Mouse (Mus musculus) large intestine, adult 2 months (tissue): ENCODE data around the gene Aprt. TPM values are rescaled to one million over a fixed set of nuclear protein-coding genes. Genes with fewer than 3 reads are reported as not detected.
A peak's percentile ranks its signal among the peaks of the same experiment; 100 is the strongest.

Experiments used
- DNase-seq: peaks from one replicate; pipeline ENCODE4 v3.0.0-alpha.2; 2012; ENCODE audit warnings: low read depth, low spot score
- WGBS: fragments of 180-500 bp; shearing (Covaris S2); methylation state at CpG from one replicate; pipeline ENCODE4 v1.1.7; 2018; 5-methylcytosine and 5-hydroxymethylcytosine counted together
- polyA plus RNA-seq: library from polyadenylated mRNA; depleted of rRNA; stranded (reverse); fragments of >200 nt; gene quantifications from 2 replicates; pipeline ENCODE4 v1.2.3, GENCODE M21; 2012; rRNA removed

Aprt gene
- polyA plus RNA-seq = 318 and 399 TPM in 2 replicates

DNA sequence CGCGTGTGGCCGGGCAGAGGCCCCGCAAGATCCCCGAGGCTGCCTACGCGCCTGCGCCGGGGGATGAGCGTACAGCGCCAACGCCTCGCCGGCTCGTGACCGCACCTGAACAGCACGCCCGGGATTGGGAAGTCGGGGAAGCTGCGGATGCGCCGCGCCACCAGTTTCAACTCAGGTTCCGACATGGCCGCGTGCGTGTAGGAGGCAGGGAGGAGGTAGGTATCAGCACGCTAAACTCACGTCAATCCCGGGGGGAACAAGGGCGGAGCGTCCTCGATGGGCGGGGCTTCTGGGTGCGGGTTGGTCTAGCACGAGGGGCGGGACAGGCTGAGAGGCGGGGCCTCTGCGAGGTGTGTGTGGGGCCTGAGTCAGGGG lies at the start of gene Aprt:
Gene Aprt (minus strand): TSS at position 262 of the 375 bp plus-strand sequence.
- under 1% methylated on average over 39 of the region's 39 CpGs for WGBS
- DNase-seq = no peak

DNA sequence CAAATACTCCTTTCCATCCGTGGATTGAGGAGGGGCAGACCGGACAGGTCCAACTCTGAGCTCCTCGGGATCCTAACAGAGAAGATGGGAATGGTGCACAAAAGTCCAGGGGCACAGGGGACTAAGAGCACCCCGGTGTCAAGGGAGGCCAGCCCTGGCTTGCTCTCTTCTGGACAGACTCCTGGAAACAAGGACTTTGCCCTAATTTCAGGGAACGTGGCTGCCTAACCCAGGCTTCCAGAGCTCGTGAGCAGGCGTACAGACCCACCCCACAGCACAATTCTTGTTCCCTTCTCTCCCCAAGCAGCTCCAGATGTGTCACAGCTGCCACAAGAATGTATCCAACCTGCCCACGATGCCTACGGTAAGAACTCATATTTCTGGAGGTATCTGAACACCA lies 49.1 kb upstream of the Aprt start:
- 47% methylated on average over 9 of the region's 9 CpGs for WGBS
- DNase-seq = no peak

- DNase-seq = no peak
- 71% methylated on average over 5 of the region's 5 CpGs for WGBS
Measured at GRCm38 (mm10) chr8:122624653-122625052, 47.9 kb upstream of the Aprt start.

DNA sequence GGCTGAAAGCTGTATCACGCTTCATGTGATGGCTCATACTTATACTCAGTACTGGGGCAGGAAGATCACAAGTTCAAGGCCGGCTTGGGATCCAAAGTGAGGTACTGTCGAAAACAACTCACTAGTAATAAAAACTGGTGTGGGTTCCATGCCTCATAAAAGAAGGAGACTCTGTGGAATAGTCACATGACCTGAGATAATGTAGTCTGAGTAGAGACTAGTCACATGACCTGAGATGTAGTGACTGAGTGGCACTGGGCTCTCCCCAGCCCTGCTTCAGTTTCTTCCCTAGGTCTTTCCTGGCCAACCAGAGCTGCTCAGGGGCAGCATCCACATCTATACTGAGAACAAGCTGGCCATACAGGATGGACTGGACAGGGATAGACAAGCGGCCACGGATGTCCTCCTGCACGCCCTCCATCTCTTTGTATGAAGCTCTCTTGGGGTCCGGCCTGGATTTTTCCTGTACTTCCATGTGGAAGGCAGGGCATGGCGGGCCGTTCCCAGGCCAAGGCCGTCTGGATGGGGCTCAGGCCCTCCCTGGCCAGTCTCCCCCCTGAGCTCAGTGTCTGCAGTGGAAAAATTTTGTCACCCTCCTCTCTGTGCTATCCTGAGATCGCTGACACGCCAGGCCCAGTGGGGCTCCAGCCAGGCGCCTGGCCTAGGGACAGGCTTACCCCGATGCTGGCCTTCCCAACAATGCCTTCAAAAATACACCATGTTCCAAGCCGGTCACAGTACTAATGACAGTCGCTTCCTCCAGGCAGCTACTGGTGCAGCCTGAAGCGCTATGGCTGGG lies 47.3 kb upstream of the Aprt start:
- WGBS = 84% methylated on average over 17 of the region's 17 CpGs
- no peak for DNase-seq

DNA sequence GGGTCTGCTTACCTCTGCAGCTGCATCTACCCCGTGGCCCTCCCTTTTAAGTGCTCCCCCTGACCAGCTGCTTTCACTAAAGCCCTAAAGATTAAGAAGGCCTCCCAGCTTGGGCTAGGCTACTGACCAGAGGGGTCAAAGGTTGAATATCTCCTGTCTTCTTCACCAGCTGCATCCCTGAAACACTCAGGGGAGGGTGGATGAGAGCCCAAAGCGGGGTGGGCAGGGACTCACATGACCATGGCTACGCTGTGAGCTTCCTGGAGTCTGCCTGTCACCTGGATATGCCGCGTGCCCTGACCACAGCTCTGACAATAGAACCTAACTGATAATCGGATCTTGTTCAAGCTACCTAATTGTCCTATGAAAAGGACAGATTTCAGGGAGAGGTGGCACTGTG lies 46.0 kb upstream of the Aprt start, which contains the start of gene Pabpn1l:
Gene Pabpn1l (minus strand): TSS at position 13 of the 400 bp plus-strand sequence.
- no peak for DNase-seq
- 54% methylated on average over 6 of the region's 6 CpGs for WGBS

- WGBS = 40% methylated on average over 5 of the region's 5 CpGs
- DNase-seq = no peak
Measured at GRCm38 (mm10) chr8:122620446-122620845, 43.7 kb upstream of the Aprt start.

- 78% methylated on average over 6 of the region's 6 CpGs for WGBS
- no peak for DNase-seq
Measured at GRCm38 (mm10) chr8:122618660-122619378, 42.1 kb upstream of the Aprt start.

DNA sequence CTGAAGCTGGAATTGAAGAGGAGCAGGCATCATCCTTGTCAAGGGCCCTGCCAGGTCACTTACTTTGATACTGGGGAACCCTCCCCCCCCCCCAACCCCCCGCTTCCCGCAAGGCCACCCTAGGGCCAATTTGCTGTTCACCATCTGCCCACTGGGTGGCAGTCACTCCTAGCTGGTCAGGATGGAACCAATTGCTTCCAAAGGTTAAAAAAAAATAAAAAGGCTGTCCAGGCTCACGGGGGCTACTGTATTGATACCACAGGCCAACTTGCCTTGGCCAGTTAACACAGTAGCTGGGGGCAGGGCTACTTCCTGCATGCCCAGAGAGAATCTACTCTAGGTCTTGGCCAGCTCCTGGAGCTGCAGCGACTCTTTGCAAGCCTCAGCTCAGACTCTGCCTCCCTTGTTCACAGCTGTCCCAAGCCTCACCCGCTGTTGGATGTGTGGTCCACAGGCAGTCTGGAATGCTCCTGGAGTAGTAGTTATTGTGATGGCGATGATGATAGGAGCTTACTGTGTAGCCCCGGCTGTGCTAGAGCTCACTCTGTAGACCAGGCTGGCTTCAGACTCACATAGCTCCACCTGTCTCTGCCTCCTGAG lies 41.3 kb upstream of the Aprt start:
- no peak for DNase-seq
- WGBS = 37% methylated on average over 5 of the region's 7 CpGs

DNA sequence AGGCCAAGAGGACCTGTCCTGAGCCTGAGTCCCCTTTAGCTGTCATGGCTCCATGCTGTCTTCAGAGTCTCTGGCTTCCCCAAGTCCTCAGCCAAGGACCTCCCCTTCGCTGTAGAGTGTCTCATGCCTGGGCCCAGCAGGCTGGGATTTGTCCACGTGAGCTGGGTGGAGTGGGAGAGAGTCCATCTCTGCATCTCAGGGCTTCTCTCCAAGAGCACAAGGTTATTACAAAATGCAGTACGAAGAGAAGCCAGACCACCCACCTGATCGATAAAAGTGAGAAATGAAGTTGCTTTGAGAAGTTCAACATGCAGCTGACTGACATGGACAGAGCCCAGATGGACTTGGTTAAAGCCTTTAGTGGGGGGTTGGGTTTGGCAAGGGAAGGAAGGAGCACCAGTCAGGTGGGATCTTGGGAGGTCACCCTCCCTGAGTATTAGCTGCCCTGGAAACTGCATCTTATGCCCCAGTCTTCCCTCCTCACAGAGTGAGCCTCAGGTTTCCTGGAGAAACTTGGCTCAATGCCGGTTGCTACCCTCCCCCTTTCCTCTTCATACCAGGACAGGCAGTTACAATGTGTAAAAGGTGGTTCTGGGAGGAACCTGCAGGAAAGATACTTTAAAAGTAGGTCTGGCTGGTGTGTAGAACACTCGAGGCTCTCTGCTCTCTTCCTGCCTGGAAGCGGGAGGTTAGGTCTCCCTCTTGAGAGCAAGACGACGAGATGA lies 39.6 kb upstream of the Aprt start:
- WGBS = 67% methylated on average over 9 of the region's 9 CpGs

GRCm38 (mm10) chr8:122611295-122612133 lies 34.8 kb upstream of the Aprt start, which contains the start of the genes Galns and Trappc2l:
Gene Galns (minus strand): TSS chr8:122611463.
Gene Trappc2l (plus strand): TSS chr8:122611640.
- peak; percentile 94 for DNase-seq
- WGBS = under 1% methylated on average over 57 of the region's 57 CpGs

More for the DNA sequence above, 39.6 kb upstream of the Aprt start:
- no peak for DNase-seq

- DNase-seq = no peak
- WGBS = 5% methylated on average over 20 of the region's 20 CpGs
Measured at GRCm38 (mm10) chr8:122610612-122611277, 34.0 kb upstream of the Aprt start.

DNA sequence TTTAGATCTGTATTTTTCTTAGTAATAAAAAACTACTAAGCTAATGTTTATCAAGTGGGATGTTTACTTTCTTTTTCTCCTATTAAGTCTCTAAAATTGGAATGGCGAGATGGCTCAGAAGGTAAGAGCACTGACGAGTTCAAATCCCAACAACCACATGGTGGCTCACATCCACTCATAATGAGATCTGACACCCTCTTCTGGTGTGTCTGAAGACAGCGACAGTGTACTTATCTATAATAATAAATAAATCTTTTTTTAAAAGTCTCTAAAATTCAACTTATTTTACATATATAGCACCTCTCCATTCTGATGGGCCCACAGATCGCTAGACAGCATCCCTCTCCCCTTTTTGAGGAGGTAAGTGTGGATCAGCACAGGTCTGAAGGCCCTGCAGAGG lies 33.5 kb upstream of the Aprt start:
- DNase-seq = no peak
- 69% methylated on average over 4 of the region's 4 CpGs for WGBS

- 90% methylated on average over 11 of the region's 12 CpGs for WGBS
- DNase-seq = no peak
Measured at GRCm38 (mm10) chr8:122606810-122607209, 30.1 kb upstream of the Aprt start.

DNA sequence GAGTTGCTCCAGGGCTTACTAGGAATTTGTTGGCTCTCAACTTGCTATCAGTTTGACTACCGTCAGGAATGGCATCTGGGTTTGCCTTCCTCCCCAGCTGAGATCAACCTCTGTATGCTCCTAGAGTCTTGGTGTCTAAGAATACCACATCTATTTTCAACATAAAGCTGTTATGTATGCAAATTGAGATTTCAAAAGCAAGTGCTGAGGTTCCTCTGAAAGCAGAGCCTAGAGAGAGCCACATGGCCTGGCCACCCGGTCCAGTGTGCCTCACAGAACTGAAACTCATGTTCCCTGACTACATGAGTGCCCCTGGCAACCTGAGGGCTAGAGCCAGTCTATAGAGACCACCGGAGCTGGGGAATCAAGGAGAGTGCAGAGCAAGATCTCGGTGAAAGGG lies 28.7 kb upstream of the Aprt start:
- no peak for DNase-seq
- 90% methylated on average over 4 of the region's 4 CpGs for WGBS

GRCm38 (mm10) chr8:122604640-122605039 lies 27.9 kb upstream of the Aprt start:
- DNase-seq = no peak
- 26% methylated on average over 1 of the region's 1 CpGs for WGBS

DNA sequence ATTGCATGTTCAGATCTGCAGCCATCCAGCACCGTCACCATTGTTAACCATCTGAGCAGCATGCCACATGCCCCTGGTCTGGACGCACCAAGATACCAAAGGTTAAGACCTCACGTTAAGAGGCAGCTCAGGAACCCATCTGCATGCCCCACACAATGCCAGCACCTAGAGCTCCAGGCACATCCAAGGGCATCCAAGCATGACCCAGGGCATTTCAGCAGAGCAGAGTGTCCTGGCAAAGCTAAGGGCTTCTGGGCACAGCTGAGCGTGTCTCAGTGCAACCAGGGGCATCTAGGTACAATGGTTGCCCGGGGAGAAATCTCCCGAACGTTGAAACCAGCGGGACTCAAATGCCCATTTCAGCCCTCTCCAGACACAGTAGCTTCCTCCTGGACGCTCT lies 24.0 kb upstream of the Aprt start:
- DNase-seq = no peak
- WGBS = 95% methylated on average over 9 of the region's 9 CpGs

DNA sequence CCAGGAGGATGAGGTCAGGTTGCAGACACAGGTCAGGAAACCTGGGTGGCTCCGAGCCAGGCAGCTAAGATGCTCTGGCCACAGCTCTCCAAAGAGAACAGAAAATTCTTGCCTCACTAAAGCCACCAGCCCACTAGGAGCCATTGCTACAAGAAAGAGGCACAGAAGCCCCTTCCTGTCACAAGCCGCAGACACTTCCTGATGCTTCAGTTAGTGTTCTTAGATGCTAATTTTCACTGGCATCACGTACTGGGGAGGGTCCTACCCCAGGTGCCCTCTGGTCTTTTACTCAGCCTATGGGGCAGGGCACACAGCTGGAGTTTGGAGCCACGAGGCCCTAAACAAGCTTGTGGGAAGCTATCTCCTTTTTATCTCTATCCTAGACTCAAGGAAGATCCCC lies 19.3 kb upstream of the Aprt start:
- WGBS = 75% methylated on average over 4 of the region's 4 CpGs
- no peak for DNase-seq

DNA sequence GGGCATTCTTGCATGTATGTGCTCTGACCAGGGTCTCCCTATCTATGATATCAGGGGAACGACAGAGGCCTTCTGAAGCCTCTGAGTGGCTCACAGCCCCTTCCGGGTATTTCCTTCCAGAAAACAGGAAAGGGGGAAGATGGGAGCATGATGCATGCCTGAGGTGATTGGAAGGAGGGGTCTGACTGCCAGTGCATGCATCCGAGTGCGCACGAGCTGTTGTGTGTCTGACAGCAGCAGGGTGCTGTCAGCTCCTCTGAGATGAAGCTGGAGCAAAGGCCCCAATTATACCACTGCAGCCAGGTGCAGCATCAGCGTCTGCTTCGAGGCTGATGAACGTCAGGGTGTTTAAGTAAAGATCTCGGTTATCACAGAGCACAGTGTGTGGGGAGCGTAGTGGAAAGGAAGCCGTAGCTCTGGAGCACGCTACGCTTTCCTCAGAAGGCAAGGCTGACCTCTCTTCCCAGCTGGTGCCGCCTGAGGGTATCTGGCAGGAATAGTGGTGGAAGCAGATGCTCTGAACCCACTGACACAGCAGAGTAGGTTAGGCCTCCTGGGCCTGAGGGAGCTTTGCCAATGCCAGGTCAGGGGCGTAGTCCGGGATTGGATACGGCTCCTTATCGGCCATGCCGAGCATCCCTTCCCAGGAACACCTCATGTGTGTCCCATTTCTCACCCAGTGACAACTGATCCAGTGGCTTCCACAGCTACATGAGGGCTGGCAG lies 17.2 kb upstream of the Aprt start:
- DNase-seq = no peak
- WGBS = 93% methylated on average over 19 of the region's 19 CpGs
